Mouse (Mus musculus) thymus, adult 2 months (tissue): ENCODE measurements around the gene E4f1.

Source experiments
- CTCF ChIP-seq: fragments of 200-500 bp; IDR thresholded peaks from 2 replicates; pipeline ENCODE4 v1.5.1; 2012; ENCODE audit warnings: mild to moderate bottlenecking, control low read depth, low read length, moderate library complexity, borderline replicate concordance; ENCODE audit not compliant: control insufficient read depth, poor library complexity, insufficient read depth; ENCODE audit errors: extremely low read depth
- POLR2A ChIP-seq: fragments of 200-500 bp; IDR thresholded peaks from 2 replicates; pipeline ENCODE4 v1.6.1; 2012; ENCODE audit warnings: mild to moderate bottlenecking, low read length, control low read depth, moderate library complexity; ENCODE audit not compliant: control insufficient read depth, poor library complexity, insufficient read depth; ENCODE audit errors: extremely low read depth

GRCm38 (mm10) chr17:24495443-24495842, 25.3 kb upstream of the E4f1 start:
- TF ChIP-seq POLR2A (no peak), CTCF (no peak)
